Mouse (Mus musculus) lung, embryonic 15.5 days (tissue): ENCODE data around the gene Adgrg1. TPM values are rescaled to one million over a fixed set of nuclear protein-coding genes. Genes with fewer than 3 reads are reported as not detected.

Experiments
- ATAC-seq: fragments of 200-750 bp; cut with Nextera tagmentation; 2 replicates; pipeline ENCODE4 v1.8.0; 2017; ENCODE audit warnings: moderate number of reproducible peaks, borderline replicate concordance; ENCODE audit not compliant: low FRiP score, low TSS enrichment; ENCODE audit errors: extremely low read depth
- H3K27ac ChIP-seq: fragments of 300-500 bp; sonication (generic); 2 replicates; pipeline ENCODE4 v1.5.1; 2015; ENCODE audit warnings: moderate library complexity, mild to moderate bottlenecking, inconsistent platforms
- H3K27me3 ChIP-seq: fragments of 300-500 bp; sonication (generic); 2 replicates; pipeline ENCODE4 v1.6.1; 2015; ENCODE audit warnings: inconsistent platforms
- H3K36me3 ChIP-seq: fragments of 300-500 bp; sonication (generic); 2 replicates; pipeline ENCODE4 v1.6.1; 2015; ENCODE audit warnings: inconsistent platforms
- H3K4me1 ChIP-seq: fragments of 300-500 bp; sonication (generic); 2 replicates; pipeline ENCODE4 v1.6.1; 2015; ENCODE audit warnings: inconsistent platforms
- H3K4me2 ChIP-seq: fragments of 300-500 bp; sonication (generic); 2 replicates; pipeline ENCODE4 v1.6.1; 2015; ENCODE audit warnings: inconsistent platforms, mild to moderate bottlenecking, moderate library complexity
- H3K4me3 ChIP-seq: fragments of 300-500 bp; sonication (generic); 2 replicates; pipeline ENCODE4 v1.5.1; 2015; ENCODE audit warnings: mild to moderate bottlenecking, inconsistent platforms
- H3K9ac ChIP-seq: fragments of 300-500 bp; sonication (generic); 2 replicates; pipeline ENCODE4 v1.6.1; 2015; ENCODE audit warnings: inconsistent platforms
- H3K9me3 ChIP-seq: fragments of 300-500 bp; sonication (generic); 2 replicates; pipeline ENCODE4 v1.6.1; 2016; ENCODE audit warnings: inconsistent platforms
- whole genome bisulfite sequencing: fragments of 180-500 bp; shearing (Covaris S2); methylation state at CpG from one replicate; pipeline ENCODE4 v1.1.7; 2015; 5-methylcytosine and 5-hydroxymethylcytosine counted together
- polyA plus RNA-seq: library from polyadenylated mRNA; unstranded; fragments of >200 nt; fragmentation: Nextera tagmentation; extraction: Ambion mirVana; gene quantifications from 2 replicates; pipeline ENCODE4 v1.2.1, GENCODE M21; 2015

Adgrg1 gene
- polyA plus RNA-seq, 1 experiment from 2014 or later: 35.6 TPM

DNA sequence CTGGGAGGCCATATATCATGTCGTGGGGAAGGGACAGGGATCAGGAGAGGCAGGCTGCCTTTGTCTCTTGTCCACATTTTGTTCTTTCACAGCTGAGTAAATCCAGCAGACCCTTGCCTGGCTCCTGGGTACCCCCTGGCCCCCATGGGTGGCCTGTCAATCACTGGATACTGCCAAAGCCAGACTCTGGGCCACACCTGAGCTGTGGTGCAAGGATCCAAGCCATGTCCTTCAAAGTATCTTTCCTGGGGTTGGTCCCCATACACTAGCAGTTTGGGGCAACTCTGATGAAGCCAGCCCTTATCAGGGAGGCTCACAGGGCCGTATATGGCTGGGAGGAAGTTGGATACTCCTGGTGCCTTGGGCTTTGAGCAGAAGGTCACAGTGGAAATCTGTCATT, 23.9 kb downstream of the Adgrg1 start:
- Histone ChIP-seq H3K27me3 (no peaks in the 10 kb centered on the region), H3K36me3 (peaks cover 3% of the 10 kb centered on the region; the same call in 1 of the 2 replicates), H3K27ac (peak overlapping the region; percentile 71; the same call in 1 of the 2 replicates), H3K4me2 (no peak overlapping the region), H3K4me3 (no peak overlapping the region), H3K9ac (no peak overlapping the region), H3K9me3 (no peaks in the 10 kb centered on the region), H3K4me1 (peaks cover 58% of the 10 kb centered on the region)
- WGBS: 33% methylated on average over 2 of the region's 2 CpGs
- no peak for ATAC-seq

DNA sequence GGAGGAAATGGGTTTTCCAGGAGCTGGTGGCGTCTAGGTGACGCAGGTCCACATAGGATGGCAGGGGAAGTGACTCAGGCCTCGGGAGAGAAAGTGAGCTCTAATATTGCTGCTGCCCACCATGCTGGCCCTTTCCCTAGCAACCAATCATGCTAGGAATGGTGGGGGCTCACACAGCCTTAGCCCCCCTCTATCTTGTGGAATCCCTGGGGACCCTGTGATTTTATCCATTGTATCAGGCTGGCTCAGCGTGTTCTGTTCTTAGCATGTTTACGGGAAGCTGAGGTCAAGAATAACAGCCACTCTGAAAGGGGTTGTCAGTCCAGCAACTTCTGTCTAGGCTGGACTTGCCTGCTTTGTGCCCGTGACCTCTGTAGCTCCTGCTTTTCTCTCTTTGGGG, 24.5 kb downstream of the Adgrg1 start:
- Histone ChIP-seq H3K27me3 (no peaks in the 10 kb centered on the region), H3K4me3 (no peak overlapping the region), H3K36me3 (peaks cover 9% of the 10 kb centered on the region; the same call in 1 of the 2 replicates), H3K27ac (peak overlapping the region; percentile 71), H3K9me3 (no peaks in the 10 kb centered on the region), H3K4me2 (no peak overlapping the region), H3K4me1 (peaks cover 52% of the 10 kb centered on the region), H3K9ac (no peak overlapping the region)
- ATAC-seq: no peak
- WGBS: 60% methylated on average over 6 of the region's 6 CpGs

DNA sequence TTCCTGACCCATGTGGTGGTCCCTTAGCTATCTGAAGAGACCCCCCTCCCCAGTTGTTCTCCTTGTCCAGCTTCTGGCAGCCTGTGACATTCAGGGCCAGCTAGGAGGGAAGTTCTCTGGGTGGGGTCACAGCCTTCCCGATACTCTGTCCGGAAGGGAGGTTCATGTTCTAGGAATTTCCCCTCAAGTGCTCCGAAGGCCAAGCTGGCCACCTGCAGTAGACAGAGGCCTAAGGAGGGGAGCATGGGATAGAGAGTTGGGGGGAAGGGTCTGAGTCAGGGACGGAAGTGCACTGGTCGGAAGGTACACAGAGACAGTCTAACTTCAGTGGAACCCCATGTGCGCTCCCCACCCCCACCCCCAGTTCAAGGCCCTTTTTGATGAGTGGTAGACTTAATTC, 25.4 kb downstream of the Adgrg1 start:
- peak; percentile 48; the same call in 1 of the 2 replicates for ATAC-seq
- H3K9ac ChIP-seq: no peak overlapping the region
- peak overlapping the region; percentile 71 for H3K27ac ChIP-seq
- peaks cover 45% of the 10 kb centered on the region for H3K4me1 ChIP-seq
- peaks cover 9% of the 10 kb centered on the region; the same call in 1 of the 2 replicates for H3K36me3 ChIP-seq
- no peaks in the 10 kb centered on the region for H3K9me3 ChIP-seq
- WGBS: 48% methylated on average over 6 of the region's 6 CpGs
- H3K4me3 ChIP-seq: no peak overlapping the region
- no peaks in the 10 kb centered on the region for H3K27me3 ChIP-seq
- H3K4me2 ChIP-seq: no peak overlapping the region

DNA sequence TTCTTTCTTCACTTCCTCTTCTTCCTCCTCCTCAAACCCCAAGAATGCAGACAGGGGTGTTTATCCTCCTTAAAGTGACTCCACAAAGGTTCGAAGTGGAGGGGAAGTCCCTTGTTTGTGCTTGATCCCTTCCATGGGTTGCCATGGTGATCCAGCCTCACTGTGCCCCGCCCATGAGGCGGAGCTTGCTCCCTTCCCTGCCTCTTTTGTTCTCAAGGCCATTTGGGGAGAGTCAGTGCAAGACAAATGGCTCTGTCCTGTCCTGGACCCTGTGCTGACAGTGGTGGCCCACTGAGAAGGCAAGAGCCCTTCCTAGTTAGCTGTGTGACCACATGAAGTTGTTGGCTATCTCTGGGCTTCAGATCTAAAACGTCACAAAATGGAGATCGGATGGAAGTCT, 26.1 kb downstream of the Adgrg1 start:
- no peak overlapping the region for H3K4me3 ChIP-seq
- peak overlapping the region; percentile 71 for H3K27ac ChIP-seq
- H3K36me3 ChIP-seq: peaks cover 12% of the 10 kb centered on the region; the same call in 1 of the 2 replicates
- WGBS: 10% methylated on average over 5 of the region's 5 CpGs
- no peaks in the 10 kb centered on the region for H3K27me3 ChIP-seq
- peaks cover 45% of the 10 kb centered on the region for H3K4me1 ChIP-seq
- peak overlapping the region; percentile 2; the same call in 1 of the 2 replicates for H3K4me2 ChIP-seq
- H3K9me3 ChIP-seq: no peaks in the 10 kb centered on the region
- ATAC-seq: peak; percentile 28; the same call in 1 of the 2 replicates
- H3K9ac ChIP-seq: no peak overlapping the region

DNA sequence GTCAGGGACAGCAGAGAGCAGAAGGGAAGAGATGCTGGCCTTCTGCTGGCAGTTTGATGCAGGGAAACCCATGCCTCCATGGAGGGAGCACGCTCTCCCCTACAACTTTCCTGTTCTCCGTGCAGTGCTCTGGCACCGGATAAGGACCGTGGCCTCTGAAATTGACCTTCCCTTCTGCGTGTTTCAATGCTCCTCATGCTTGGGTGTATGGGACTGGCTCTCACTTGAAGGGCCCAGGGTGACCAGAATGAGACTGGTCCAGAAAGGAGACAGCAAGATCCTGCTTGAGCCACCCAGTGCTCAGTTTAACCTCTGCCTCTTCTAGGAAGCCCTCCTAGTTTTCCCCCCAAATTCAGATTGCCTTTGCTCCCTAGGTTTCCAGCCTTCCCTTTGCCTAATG, 26.6 kb downstream of the Adgrg1 start:
- no peak for ATAC-seq
- Histone ChIP-seq H3K9ac (no peak overlapping the region), H3K4me3 (no peak overlapping the region), H3K27me3 (no peaks in the 10 kb centered on the region), H3K4me1 (peaks cover 45% of the 10 kb centered on the region), H3K4me2 (peak overlapping the region; percentile 2; the same call in 1 of the 2 replicates), H3K36me3 (peaks cover 12% of the 10 kb centered on the region; the same call in 1 of the 2 replicates), H3K9me3 (no peaks in the 10 kb centered on the region), H3K27ac (peak overlapping the region; percentile 71)
- 62% methylated on average over 5 of the region's 5 CpGs for WGBS

DNA sequence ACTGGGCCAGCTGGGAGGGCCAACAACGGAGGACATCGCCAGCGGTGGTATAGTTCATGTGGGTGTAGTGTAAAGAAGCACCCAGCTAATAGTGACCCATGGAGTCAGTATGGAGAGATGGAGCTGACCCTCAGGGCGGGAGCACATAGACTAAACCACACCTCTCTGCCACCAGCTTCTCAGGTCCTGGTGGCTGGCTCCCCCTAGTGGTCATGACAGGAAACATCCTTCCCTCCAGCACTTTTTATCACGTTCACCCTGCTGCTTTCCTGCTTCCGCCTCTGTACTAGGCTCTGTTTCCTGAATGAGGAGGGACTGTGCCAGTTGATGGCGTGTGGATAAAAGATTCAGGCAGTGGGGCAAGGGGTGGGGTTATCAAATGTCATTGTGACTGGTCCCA, 27.1 kb downstream of the Adgrg1 start:
- Histone ChIP-seq H3K9me3 (no peaks in the 10 kb centered on the region), H3K9ac (no peak overlapping the region), H3K27me3 (no peaks in the 10 kb centered on the region), H3K4me1 (peaks cover 45% of the 10 kb centered on the region), H3K4me2 (no peak overlapping the region), H3K36me3 (peaks cover 12% of the 10 kb centered on the region; the same call in 1 of the 2 replicates), H3K4me3 (no peak overlapping the region), H3K27ac (peak overlapping the region; percentile 71)
- WGBS: 9% methylated on average over 7 of the region's 7 CpGs
- peak; percentile 40; the same call in 1 of the 2 replicates for ATAC-seq

DNA sequence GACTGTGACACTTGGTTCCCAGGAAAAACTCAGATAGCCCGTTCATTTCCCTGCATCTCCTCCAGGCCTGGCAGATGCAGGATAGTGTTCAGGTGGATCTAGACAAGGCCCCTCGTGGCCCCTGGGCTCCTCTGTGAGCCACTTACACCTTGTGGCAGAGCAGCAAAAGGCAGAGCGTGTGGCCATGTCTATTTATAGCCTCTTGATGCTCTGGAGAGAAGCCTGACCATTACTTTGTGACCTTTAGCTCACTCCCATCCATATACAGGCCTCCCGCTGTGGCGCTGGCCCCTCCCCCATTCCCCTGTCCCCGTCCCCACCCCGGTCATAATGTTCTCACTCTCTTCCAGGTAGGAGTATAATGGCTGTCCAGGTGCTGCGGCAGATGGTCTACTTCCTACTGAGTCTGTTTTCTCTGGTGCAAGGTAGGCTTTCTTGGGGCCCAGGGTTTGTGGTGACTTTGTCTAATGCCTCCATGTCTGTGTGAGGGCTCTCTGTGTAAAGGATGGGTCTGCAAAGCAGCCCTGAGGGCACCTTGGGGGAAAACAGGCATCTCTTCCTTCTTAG, 27.6 kb downstream of the Adgrg1 start:
- ATAC-seq: no peak

DNA sequence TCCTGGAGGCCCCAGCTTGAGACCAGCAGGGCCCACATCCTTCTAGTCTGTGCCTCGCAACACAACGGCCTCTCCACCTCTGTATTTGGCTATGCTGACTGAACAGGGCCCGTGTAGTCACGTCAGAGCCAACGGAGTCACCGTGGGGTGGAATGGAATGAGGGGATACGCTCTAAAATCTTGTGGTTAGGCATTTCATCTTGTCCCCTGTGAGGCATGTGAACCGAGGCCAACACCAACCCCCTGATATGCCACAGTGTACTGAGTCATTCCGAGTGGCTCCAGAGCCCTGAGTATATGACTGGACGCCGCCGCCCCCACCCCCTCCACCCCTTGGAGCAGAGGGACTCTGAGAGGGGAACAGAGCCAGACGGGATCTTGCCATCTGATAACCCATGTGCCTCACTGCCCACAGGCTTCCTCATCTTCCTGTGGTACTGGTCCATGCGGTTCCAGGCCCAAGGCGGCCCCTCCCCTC, 37.9 kb downstream of the Adgrg1 start:
- no peaks in the 10 kb centered on the region for H3K9me3 ChIP-seq
- H3K36me3 ChIP-seq: peaks cover 15% of the 10 kb centered on the region; the same call in 1 of the 2 replicates
- H3K27me3 ChIP-seq: no peaks in the 10 kb centered on the region
- no peak for ATAC-seq
- H3K9ac ChIP-seq: no peak overlapping the region
- no peaks in the 10 kb centered on the region for H3K4me1 ChIP-seq
- no peak overlapping the region for H3K27ac ChIP-seq
- 78% methylated on average over 15 of the region's 15 CpGs for WGBS
- no peak overlapping the region for H3K4me2 ChIP-seq
- H3K4me3 ChIP-seq: no peak overlapping the region

More for the DNA sequence above, 27.6 kb downstream of the Adgrg1 start:
- WGBS: 50% methylated on average over 8 of the region's 8 CpGs
- H3K27ac ChIP-seq: 0 out of 2 replicates have a peak overlapping the region, but pooled peaks have one; percentile 13
- H3K4me2 ChIP-seq: no peak overlapping the region
- no peaks in the 10 kb centered on the region for H3K9me3 ChIP-seq
- H3K36me3 ChIP-seq: peaks cover 15% of the 10 kb centered on the region; the same call in 1 of the 2 replicates
- no peak overlapping the region for H3K9ac ChIP-seq
- no peaks in the 10 kb centered on the region for H3K27me3 ChIP-seq
- H3K4me1 ChIP-seq: peaks cover 45% of the 10 kb centered on the region
- H3K4me3 ChIP-seq: no peak overlapping the region

DNA sequence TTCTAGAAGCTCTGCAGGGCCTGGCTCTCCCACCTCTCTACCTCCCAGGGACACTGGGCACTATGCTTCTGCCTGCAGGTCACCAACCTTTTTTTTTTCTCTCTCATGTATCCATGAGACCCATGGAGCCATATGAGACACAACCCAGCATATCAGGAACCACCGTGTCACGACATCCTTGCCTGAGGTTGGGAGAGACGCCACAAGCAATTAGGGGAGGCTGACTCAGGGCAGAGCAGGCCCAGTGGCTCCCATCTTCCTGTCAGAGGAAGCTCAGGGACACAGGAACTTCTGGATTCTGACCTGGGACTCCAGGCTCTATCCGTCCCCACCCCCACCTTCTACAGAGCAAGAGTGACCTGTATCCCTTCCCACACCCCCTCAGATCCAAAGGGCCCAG, 41.3 kb downstream of the Adgrg1 start:
- Histone ChIP-seq H3K4me3 (no peak overlapping the region), H3K27ac (no peak overlapping the region), H3K9me3 (no peaks in the 10 kb centered on the region), H3K4me2 (no peak overlapping the region), H3K36me3 (peaks cover 12% of the 10 kb centered on the region; the same call in 1 of the 2 replicates), H3K27me3 (no peaks in the 10 kb centered on the region), H3K9ac (no peak overlapping the region), H3K4me1 (no peaks in the 10 kb centered on the region)
- 51% methylated on average over 4 of the region's 4 CpGs for WGBS
- ATAC-seq: no peak

DNA sequence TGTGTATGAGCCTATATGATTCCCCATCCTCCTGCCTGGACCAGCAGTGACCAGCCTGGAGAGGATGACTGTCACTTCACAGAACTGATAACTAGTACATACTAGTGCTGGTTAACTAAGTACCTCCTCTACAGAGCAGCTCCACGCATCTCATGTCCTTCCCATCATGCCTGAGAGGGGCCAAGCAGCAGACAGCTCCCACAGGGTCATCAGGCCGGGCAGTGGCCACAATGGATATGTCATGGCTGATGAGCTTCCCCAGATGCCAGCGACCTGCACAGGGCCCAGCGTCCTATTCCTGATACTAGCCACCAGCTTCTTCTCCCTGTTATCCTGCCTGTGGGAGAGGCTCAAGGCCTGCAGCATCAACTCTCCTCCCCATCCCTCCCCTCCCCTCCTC, 42.1 kb downstream of the Adgrg1 start:
- 63% methylated on average over 4 of the region's 4 CpGs for WGBS
- Histone ChIP-seq H3K4me3 (no peak overlapping the region), H3K27me3 (no peaks in the 10 kb centered on the region), H3K4me2 (no peak overlapping the region), H3K27ac (no peak overlapping the region), H3K9me3 (no peaks in the 10 kb centered on the region), H3K36me3 (peaks cover 5% of the 10 kb centered on the region; the same call in 1 of the 2 replicates), H3K9ac (no peak overlapping the region), H3K4me1 (no peaks in the 10 kb centered on the region)
- no peak for ATAC-seq

DNA sequence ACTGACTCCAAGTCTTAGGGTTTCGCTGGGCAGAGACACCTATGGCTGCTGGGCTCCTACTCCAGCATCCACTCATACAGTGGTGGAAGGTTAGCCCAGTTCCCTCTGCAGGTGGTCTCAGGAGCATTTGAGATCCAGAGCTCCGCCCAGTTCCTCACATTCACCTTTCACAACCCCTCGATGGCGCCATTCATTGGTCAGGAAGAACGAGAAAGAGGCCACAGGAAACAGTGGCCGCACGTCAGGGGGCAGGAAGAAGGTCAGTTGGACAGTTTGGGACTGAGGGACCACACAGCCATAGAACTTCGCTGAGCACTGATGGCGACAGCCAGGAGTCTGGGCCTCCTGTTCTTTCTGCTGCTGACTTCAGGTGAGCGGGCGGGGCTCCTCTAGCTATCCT, 42.9 kb downstream of the Adgrg1 start, which contains the start of gene Adgrg3:
Adgrg3 (plus strand) TSS at position 242 of the 400 bp plus-strand sequence.
- WGBS: 63% methylated on average over 11 of the region's 11 CpGs
- H3K4me3 ChIP-seq: no peak within 1 kb of the TSS
- no peak within 1 kb of the TSS for H3K4me2 ChIP-seq
- H3K9me3 ChIP-seq: no peaks in the 10 kb centered on the region
- H3K9ac ChIP-seq: no peak within 1 kb of the TSS
- no peak within 1 kb of the TSS for H3K27ac ChIP-seq
- 0 out of 2 replicates have a peak, but pooled peaks cover 3% of the 10 kb centered on the region for H3K36me3 ChIP-seq
- no peak for ATAC-seq
- no peaks in the 10 kb centered on the region for H3K27me3 ChIP-seq
- H3K4me1 ChIP-seq: no peaks in the 10 kb centered on the region

DNA sequence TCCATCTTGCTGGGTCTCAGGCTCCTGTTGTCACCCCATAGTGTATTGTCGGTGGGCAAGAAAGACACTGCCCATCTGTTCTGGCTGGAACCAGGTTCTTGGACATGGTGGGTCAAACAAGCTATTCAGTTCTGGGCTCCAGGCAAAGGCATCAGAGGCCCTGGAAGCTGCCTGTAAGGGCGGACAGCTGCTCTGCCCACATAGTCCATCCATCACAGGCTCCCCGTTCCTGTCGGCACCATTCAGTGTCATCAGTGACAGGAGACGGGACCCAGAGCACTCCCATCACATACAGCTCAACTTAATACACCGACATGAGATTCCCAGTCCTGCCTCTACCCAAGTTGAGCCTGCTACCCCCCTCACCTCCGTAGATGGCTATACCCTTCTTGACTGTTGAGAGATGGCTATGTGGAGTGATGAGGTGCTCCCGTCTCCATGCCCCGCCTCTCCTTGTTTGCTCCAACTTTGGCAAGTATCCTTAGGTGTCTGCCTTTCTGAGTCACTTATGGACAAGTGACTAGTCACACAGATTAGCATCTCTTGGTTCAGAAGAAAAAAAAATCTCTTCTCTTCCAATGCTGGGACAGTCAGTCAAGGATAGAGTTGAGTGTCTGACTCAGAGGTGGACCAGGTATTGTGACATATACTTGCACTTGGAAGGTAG, 43.6 kb downstream of the Adgrg1 start:
- no peak overlapping the region for H3K27ac ChIP-seq
- no peak for ATAC-seq
- H3K4me1 ChIP-seq: no peaks in the 10 kb centered on the region
- H3K36me3 ChIP-seq: 0 out of 2 replicates have a peak, but pooled peaks cover 3% of the 10 kb centered on the region
- H3K4me2 ChIP-seq: no peak overlapping the region
- H3K4me3 ChIP-seq: no peak overlapping the region
- no peak overlapping the region for H3K9ac ChIP-seq
- H3K27me3 ChIP-seq: no peaks in the 10 kb centered on the region
- WGBS: 57% methylated on average over 9 of the region's 9 CpGs
- no peaks in the 10 kb centered on the region for H3K9me3 ChIP-seq
